Mouse (Mus musculus): ENCODE results near the gene 4921504E06Rik. TPM values are rescaled to one million over a fixed set of nuclear protein-coding genes. Genes with fewer than 3 reads are reported as not detected.

4921504E06Rik gene
- total and polyA plus RNA-seq, 2 experiments from 2014 or later = 0.33 TPM; not detected in 1

DNA sequence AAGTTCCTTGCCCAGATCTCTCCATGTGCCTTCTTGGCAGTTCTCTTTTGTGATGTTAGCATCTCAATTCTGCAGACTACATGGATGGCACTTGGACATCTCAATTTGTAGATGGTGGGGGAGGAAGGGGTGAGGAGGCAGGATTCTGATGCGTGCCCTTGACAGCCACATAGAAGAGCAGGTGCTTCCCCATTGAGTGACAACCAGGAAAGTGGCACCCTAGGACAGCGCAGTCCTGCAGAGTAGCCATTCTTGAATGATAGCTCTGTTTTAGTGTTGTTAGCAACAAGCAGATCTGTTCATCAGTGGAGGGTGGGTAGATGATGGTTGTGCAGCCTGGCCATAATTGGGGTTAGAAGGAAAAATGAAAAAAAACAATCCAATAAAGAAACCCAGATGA is 33.1 kb downstream of the 4921504E06Rik start:
- H3K9ac ChIP-seq (replicated peaks; ENCODE audit: low read length, poor library complexity, severe bottlenecking) = no peak overlapping the region
- no peak for DNase-seq (ENCODE audit: low spot score)
- TF ChIP-seq CTCF (IDR thresholded peaks at IDR 0.05) = no peak
- H3K4me3 ChIP-seq (ENCODE audit: low read depth, low read length) = no peak overlapping the region
- H3K4me2 ChIP-seq (ENCODE audit: low read depth, low read length, poor library complexity, severe bottlenecking) = no peak overlapping the region
- no peaks in the 10 kb centered on the region for H3K4me1 ChIP-seq (ENCODE audit: insufficient read depth, low read length)
- H3K36me3 ChIP-seq (ENCODE audit: insufficient read depth, low read length) = no peaks in the 10 kb centered on the region
- WGBS = 69% methylated on average over 2 of the region's 2 CpGs
- no peak overlapping the region for H3K27ac ChIP-seq (ENCODE audit: low read depth, low read length)
- H3K9me3 ChIP-seq (ENCODE audit: low read length) = no peaks in the 10 kb centered on the region
- peaks cover 12% of the 10 kb centered on the region; the same call in 1 of the 2 replicates for H3K27me3 ChIP-seq (ENCODE audit: insufficient read depth, low read length)
- ATAC-seq (ENCODE audit: low FRiP score) = no peak

DNA sequence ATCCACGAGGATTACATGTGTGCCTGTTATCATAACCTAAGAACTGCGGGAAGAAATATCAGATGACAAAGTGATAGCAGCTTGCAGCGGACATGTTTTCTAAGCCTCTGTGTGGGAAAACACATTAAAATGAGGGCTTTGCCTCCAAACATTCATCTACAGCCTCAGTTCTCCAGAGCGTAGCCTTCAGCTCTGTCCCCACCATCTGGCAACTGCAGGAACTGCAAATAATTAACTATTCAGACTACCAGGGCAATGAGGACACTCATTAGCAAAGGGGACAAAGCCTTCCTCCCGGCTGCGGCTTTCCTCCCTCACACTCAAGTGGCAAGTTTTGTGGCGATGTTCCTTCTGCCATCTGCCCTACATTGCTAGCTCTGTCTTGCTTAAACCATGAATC is 33.9 kb downstream of the 4921504E06Rik start:
- DNase-seq (ENCODE audit: low spot score) (peak; percentile 83), ATAC-seq (ENCODE audit: low FRiP score) (peak; percentile 62)
- WGBS = 6% methylated on average over 7 of the region's 7 CpGs
- Histone ChIP-seq H3K9me3 (ENCODE audit: low read length) (no peaks in the 10 kb centered on the region), H3K27ac (ENCODE audit: low read depth, low read length) (no peak overlapping the region), H3K4me3 (ENCODE audit: low read depth, low read length) (no peak overlapping the region), H3K4me2 (ENCODE audit: low read depth, low read length, poor library complexity, severe bottlenecking) (0 out of 2 replicates have a peak overlapping the region, but pooled peaks have one; percentile 22), H3K27me3 (ENCODE audit: insufficient read depth, low read length) (peaks cover 16% of the 10 kb centered on the region; the same call in 1 of the 2 replicates), H3K4me1 (ENCODE audit: insufficient read depth, low read length) (no peaks in the 10 kb centered on the region), H3K9ac (replicated peaks; ENCODE audit: low read length, poor library complexity, severe bottlenecking) (no peak overlapping the region), H3K36me3 (ENCODE audit: insufficient read depth, low read length) (no peaks in the 10 kb centered on the region)
- TF ChIP-seq CTCF (IDR thresholded peaks at IDR 0.05) = peak; percentile 88

DNA sequence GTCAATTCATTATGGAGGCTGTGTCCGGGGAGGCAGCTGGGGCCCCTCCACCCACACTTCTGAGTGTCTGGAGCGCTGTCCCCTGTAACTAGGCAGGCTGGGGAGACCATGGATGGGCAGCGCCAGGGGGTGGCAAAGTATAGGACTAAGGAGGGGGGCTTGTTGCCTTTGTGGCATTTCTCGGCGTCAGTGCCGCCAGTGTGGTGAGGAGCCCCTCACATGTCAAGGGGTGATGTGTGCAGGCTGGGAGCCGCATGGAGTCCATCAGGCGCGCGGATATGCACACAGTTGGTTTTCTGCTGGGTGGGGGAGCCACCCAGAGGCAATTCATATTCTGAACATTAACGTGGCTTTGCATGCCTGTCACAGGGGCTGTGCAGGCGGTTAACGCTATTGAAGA is 35.8 kb downstream of the 4921504E06Rik start:
- no peak for TF ChIP-seq CTCF (IDR thresholded peaks at IDR 0.05)
- no peak overlapping the region for H3K9ac ChIP-seq (replicated peaks; ENCODE audit: low read length, poor library complexity, severe bottlenecking)
- DNase-seq (ENCODE audit: low spot score) = peak; percentile 13
- no peaks in the 10 kb centered on the region for H3K9me3 ChIP-seq (ENCODE audit: low read length)
- no peak overlapping the region for H3K4me3 ChIP-seq (ENCODE audit: low read depth, low read length)
- 15% methylated on average over 13 of the region's 13 CpGs for WGBS
- ATAC-seq (ENCODE audit: low FRiP score) = no peak
- no peaks in the 10 kb centered on the region for H3K4me1 ChIP-seq (ENCODE audit: insufficient read depth, low read length)
- H3K36me3 ChIP-seq (ENCODE audit: insufficient read depth, low read length) = no peaks in the 10 kb centered on the region
- no peak overlapping the region for H3K27ac ChIP-seq (ENCODE audit: low read depth, low read length)
- peak overlapping the region; percentile 35 for H3K4me2 ChIP-seq (ENCODE audit: low read depth, low read length, poor library complexity, severe bottlenecking)
- H3K27me3 ChIP-seq (ENCODE audit: insufficient read depth, low read length) = peaks cover 24% of the 10 kb centered on the region; the same call in 1 of the 2 replicates

DNA sequence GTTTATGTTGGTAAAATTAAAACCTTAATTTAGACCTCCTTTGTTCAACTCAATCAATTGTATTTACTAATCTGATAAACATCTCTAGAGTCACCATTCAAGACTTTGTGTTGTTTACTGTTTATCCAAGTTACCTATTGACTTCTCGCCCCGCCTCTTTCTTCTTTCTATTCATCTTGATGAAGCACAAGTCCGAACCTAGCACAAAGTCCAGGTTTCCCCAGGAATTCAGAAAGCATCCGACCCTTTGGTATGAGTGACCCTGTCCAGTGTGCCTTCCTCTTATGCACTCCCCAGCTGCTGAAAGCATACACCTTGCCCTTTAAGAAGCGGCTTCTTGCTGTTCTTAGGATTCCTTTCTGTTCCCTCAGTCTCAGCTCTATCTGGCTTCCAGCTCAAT is 41.3 kb downstream of the 4921504E06Rik start:
- no peak overlapping the region for H3K27ac ChIP-seq (ENCODE audit: low read depth, low read length)

DNA sequence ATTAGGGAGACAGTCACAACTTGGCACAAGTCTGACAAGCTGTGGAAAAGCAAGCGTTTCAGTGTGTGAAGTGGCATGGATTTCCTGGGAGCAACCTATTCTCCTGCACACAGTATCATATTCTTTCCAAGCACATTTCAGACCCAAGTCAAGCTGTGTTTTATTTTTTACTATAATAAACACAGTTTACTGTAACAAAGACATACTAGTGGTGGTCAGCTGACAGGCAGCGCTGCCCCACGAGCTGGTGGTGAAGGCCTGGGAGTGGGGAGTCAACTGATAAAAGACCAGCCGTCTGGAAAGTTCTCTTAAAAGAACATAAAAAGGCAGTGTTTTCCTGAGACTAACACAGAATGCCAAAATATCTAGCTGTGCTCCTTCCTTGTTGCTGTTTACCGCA is 42.7 kb downstream of the 4921504E06Rik start:
- peaks cover 12% of the 10 kb centered on the region; the same call in 1 of the 2 replicates for H3K27me3 ChIP-seq (ENCODE audit: insufficient read depth, low read length)
- ATAC-seq (ENCODE audit: low FRiP score) = no peak
- 45% methylated on average over 5 of the region's 5 CpGs for WGBS
- H3K9ac ChIP-seq (replicated peaks; ENCODE audit: low read length, poor library complexity, severe bottlenecking) = no peak overlapping the region
- H3K4me2 ChIP-seq (ENCODE audit: low read depth, low read length, poor library complexity, severe bottlenecking) = no peak overlapping the region
- H3K36me3 ChIP-seq (ENCODE audit: insufficient read depth, low read length) = no peaks in the 10 kb centered on the region
- H3K4me3 ChIP-seq (ENCODE audit: low read depth, low read length) = no peak overlapping the region
- H3K27ac ChIP-seq (ENCODE audit: low read depth, low read length) = no peak overlapping the region
- TF ChIP-seq CTCF (IDR thresholded peaks at IDR 0.05) = no peak
- H3K4me1 ChIP-seq (ENCODE audit: insufficient read depth, low read length) = no peaks in the 10 kb centered on the region
- H3K9me3 ChIP-seq (ENCODE audit: low read length) = no peaks in the 10 kb centered on the region
- DNase-seq (ENCODE audit: low spot score) = peak; percentile 32

More for the DNA sequence above, 41.3 kb downstream of the 4921504E06Rik start:
- WGBS = 74% methylated on average over 5 of the region's 5 CpGs
- Histone ChIP-seq H3K4me2 (ENCODE audit: low read depth, low read length, poor library complexity, severe bottlenecking) (no peak overlapping the region), H3K36me3 (ENCODE audit: insufficient read depth, low read length) (no peaks in the 10 kb centered on the region), H3K27me3 (ENCODE audit: insufficient read depth, low read length) (peaks cover 20% of the 10 kb centered on the region; the same call in 1 of the 2 replicates), H3K4me1 (ENCODE audit: insufficient read depth, low read length) (no peaks in the 10 kb centered on the region), H3K4me3 (ENCODE audit: low read depth, low read length) (no peak overlapping the region), H3K9me3 (ENCODE audit: low read length) (no peaks in the 10 kb centered on the region), H3K9ac (replicated peaks; ENCODE audit: low read length, poor library complexity, severe bottlenecking) (no peak overlapping the region)
- TF ChIP-seq CTCF (IDR thresholded peaks at IDR 0.05) = no peak
- DNase-seq (ENCODE audit: low spot score) (no peak), ATAC-seq (ENCODE audit: low FRiP score) (no peak)

DNA sequence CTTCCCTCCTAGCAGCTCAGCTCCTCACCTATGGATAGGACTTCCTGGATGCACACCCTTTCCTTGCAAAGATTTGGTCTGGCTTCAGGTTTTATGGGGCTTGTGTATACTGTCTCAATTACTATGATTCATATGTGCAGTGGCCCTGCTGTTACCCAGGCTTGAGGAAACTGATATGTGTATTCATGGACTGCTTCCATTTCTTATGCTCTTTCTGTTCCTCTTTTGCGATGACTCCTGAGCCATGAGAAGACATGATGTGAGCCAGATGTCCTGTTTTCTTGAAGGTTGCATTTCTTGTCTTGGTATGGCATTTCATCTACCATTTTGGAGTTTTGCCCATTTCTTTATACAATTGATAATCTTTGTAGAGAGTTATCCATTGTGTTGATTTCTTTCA is 48.0 kb downstream of the 4921504E06Rik start:
- H3K4me2 ChIP-seq (ENCODE audit: low read depth, low read length, poor library complexity, severe bottlenecking) = no peak overlapping the region
- ATAC-seq (ENCODE audit: low FRiP score) (no peak), DNase-seq (ENCODE audit: low spot score) (no peak)
- no peak for TF ChIP-seq CTCF (IDR thresholded peaks at IDR 0.05)
- no peaks in the 10 kb centered on the region for H3K36me3 ChIP-seq (ENCODE audit: insufficient read depth, low read length)
- H3K4me1 ChIP-seq (ENCODE audit: insufficient read depth, low read length) = no peaks in the 10 kb centered on the region
- H3K27me3 ChIP-seq (ENCODE audit: insufficient read depth, low read length) = no peaks in the 10 kb centered on the region
- H3K4me3 ChIP-seq (ENCODE audit: low read depth, low read length) = no peak overlapping the region
- 98% methylated on average over 1 of the region's 1 CpGs for WGBS
- H3K9me3 ChIP-seq (ENCODE audit: low read length) = no peaks in the 10 kb centered on the region
- H3K27ac ChIP-seq (ENCODE audit: low read depth, low read length) = no peak overlapping the region
- H3K9ac ChIP-seq (replicated peaks; ENCODE audit: low read length, poor library complexity, severe bottlenecking) = no peak overlapping the region
